Comparison of ENCODE assay signal across 12 mouse cellular contexts in genomic region chr2:103893805-103894204, GRCm38 (mm10).
DNase-seq lines count a peak whose midpoint lies in the region; ATAC-seq lines count a peak whose summit lies in the region.
"Had no signal": no experiment of that assay in that cellular context is flagged by ENCODE, and none has a peak within 500 bp of the region (broad histone marks: within the 10 kb centered on the region; RNA-seq: fewer than 3 reads in every experiment).

No protein-coding gene starts in this region.

- 15% methylated on average over 2 of the region's 2 CpGs for WGBS in heart, embryonic 11.5 days (ENCODE audit: insufficient replicate concordance)
- WGBS in neural tube, embryonic 15.5 days, result 46% methylated on average over 2 of the region's 2 CpGs

- peak overlapping the region; percentile 33; the same call in 1 of the 2 replicates for H3K4me2 ChIP-seq in heart, embryonic 11.5 days
- H3K4me2 ChIP-seq in neural tube, embryonic 15.5 days, result no peak overlapping the region
- H3K4me2 ChIP-seq: heart, embryonic 15.5 days had no signal

- no peak for DNase-seq in heart, adult 8-10 months (ENCODE audit: low spot score)
- DNase-seq in A20 (ENCODE audit: low read depth, low spot score), result peak; percentile 43
- no peak for DNase-seq in thymus, postnatal 0 days (ENCODE audit: low spot score)
- no peak for DNase-seq in heart, adult 9 months (ENCODE audit: low spot score in 2 of 2)
- DNase-seq: embryo, embryonic 11 days; kidney, adult 8-10 months; lung, postnatal 4 days had no signal

- H3K9me3 ChIP-seq in heart, embryonic 11.5 days (replicated peaks; ENCODE audit: control insufficient read depth, low read length), result no peaks in the 10 kb centered on the region
- H3K9me3 ChIP-seq in erythroblast, embryonic 14.5 days (ENCODE audit: control insufficient read depth, low read length), result no peaks in the 10 kb centered on the region
- H3K9me3 ChIP-seq in megakaryocyte, embryonic 14.5 days, result no peaks in the 10 kb centered on the region
- no peaks in the 10 kb centered on the region for H3K9me3 ChIP-seq in neural tube, embryonic 15.5 days (replicated peaks)
- H3K9me3 ChIP-seq: heart, embryonic 15.5 days had no signal

- ATAC-seq in heart, embryonic 11.5 days (replicated peaks; ENCODE audit: insufficient number of reproducible peaks, low FRiP score, low TSS enrichment), result peak; percentile 88
- no peak for ATAC-seq in neural tube, embryonic 15.5 days (ENCODE audit: low FRiP score)

- peak overlapping the region; percentile 86 for H3K27ac ChIP-seq in heart, embryonic 11.5 days (ENCODE audit: low read depth, low read length)
- H3K27ac ChIP-seq in neural tube, embryonic 15.5 days (replicated peaks), result no peak overlapping the region
- H3K27ac ChIP-seq: heart, embryonic 15.5 days had no signal

- H3K4me1 ChIP-seq in heart, embryonic 11.5 days (ENCODE audit: control insufficient read depth, insufficient read depth, low read length), result peaks cover 38% of the 10 kb centered on the region
- peaks cover 96% of the 10 kb centered on the region for H3K4me1 ChIP-seq in erythroblast, embryonic 14.5 days (ENCODE audit: control insufficient read depth)
- H3K4me1 ChIP-seq in megakaryocyte, embryonic 14.5 days, result peaks cover 97% of the 10 kb centered on the region
- peaks cover 9% of the 10 kb centered on the region for H3K4me1 ChIP-seq in neural tube, embryonic 15.5 days

- H3K9ac ChIP-seq in heart, embryonic 11.5 days (ENCODE audit: low read depth, low read length), result 0 out of 2 replicates have a peak overlapping the region, but pooled peaks have one; percentile 43
- no peak overlapping the region for H3K9ac ChIP-seq in neural tube, embryonic 15.5 days (replicated peaks)
- H3K9ac ChIP-seq: heart, embryonic 15.5 days had no signal

- H3K4me3 ChIP-seq in heart, embryonic 11.5 days (ENCODE audit: low read depth, low read length), result peak overlapping the region; percentile 4; the same call in 1 of the 2 replicates
- H3K4me3 ChIP-seq in erythroblast, embryonic 14.5 days (replicated peaks), result peak overlapping the region; percentile 67
- peak overlapping the region; percentile 83 for H3K4me3 ChIP-seq in megakaryocyte, embryonic 14.5 days (replicated peaks)
- H3K4me3 ChIP-seq in neural tube, embryonic 15.5 days (replicated peaks), result no peak overlapping the region
- H3K4me3 ChIP-seq: heart, embryonic 15.5 days had no signal

- no peaks in the 10 kb centered on the region for H3K36me3 ChIP-seq in heart, embryonic 11.5 days (ENCODE audit: control insufficient read depth, insufficient read depth, low read length)
- peaks cover 23% of the 10 kb centered on the region for H3K36me3 ChIP-seq in erythroblast, embryonic 14.5 days (ENCODE audit: control insufficient read depth)
- peaks cover 2% of the 10 kb centered on the region for H3K36me3 ChIP-seq in megakaryocyte, embryonic 14.5 days (replicated peaks; ENCODE audit: low read length)
- no peaks in the 10 kb centered on the region for H3K36me3 ChIP-seq in neural tube, embryonic 15.5 days
- H3K36me3 ChIP-seq: heart, embryonic 15.5 days had no signal

- H3K27me3 ChIP-seq in heart, embryonic 11.5 days (ENCODE audit: control insufficient read depth, insufficient read depth, low read length), result 0 out of 2 replicates have a peak, but pooled peaks cover 3% of the 10 kb centered on the region
- no peaks in the 10 kb centered on the region for H3K27me3 ChIP-seq in erythroblast, embryonic 14.5 days (ENCODE audit: control insufficient read depth)
- H3K27me3 ChIP-seq in megakaryocyte, embryonic 14.5 days (replicated peaks), result no peaks in the 10 kb centered on the region
- no peaks in the 10 kb centered on the region for H3K27me3 ChIP-seq in neural tube, embryonic 15.5 days (replicated peaks)
